Mouse (Mus musculus) neural tube, embryonic 13.5 days (tissue): Measurements from ENCODE around the gene Amigo3. TPM values are rescaled to one million over a fixed set of nuclear protein-coding genes. Genes with fewer than 3 reads are reported as not detected.

Source experiments
- ATAC-seq: fragments of 200-750 bp; cut with Nextera tagmentation; 2 replicates; pipeline ENCODE4 v1.8.0; 2017; ENCODE audit warnings: low read depth, mild to moderate bottlenecking, moderate TSS enrichment, moderate library complexity
- H3K27ac ChIP-seq: fragments of 300-500 bp; sonication (generic); replicated peaks from 2 replicates; pipeline ENCODE4 v1.5.1; 2015; ENCODE audit warnings: moderate library complexity, mild to moderate bottlenecking, inconsistent platforms
- H3K27me3 ChIP-seq: fragments of 300-500 bp; sonication (generic); 2 replicates; pipeline ENCODE4 v1.6.1; 2015; ENCODE audit warnings: mild to moderate bottlenecking, inconsistent platforms
- H3K36me3 ChIP-seq: fragments of 300-500 bp; sonication (generic); 2 replicates; pipeline ENCODE4 v1.6.1; 2015; ENCODE audit warnings: mild to moderate bottlenecking, inconsistent platforms
- H3K4me1 ChIP-seq: fragments of 300-500 bp; sonication (generic); replicated peaks from 2 replicates; pipeline ENCODE4 v1.6.1; 2015; ENCODE audit warnings: inconsistent platforms
- H3K4me2 ChIP-seq: fragments of 300-500 bp; sonication (generic); 2 replicates; pipeline ENCODE4 v1.6.1; 2015; ENCODE audit warnings: inconsistent platforms, mild to moderate bottlenecking, moderate library complexity
- H3K4me3 ChIP-seq: fragments of 300-500 bp; sonication (generic); 2 replicates; pipeline ENCODE4 v1.5.1; 2015; ENCODE audit warnings: mild to moderate bottlenecking, inconsistent platforms
- H3K9ac ChIP-seq: fragments of 300-500 bp; sonication (generic); 2 replicates; pipeline ENCODE4 v1.6.1; 2015; ENCODE audit warnings: moderate library complexity, mild to moderate bottlenecking, inconsistent platforms
- H3K9me3 ChIP-seq: fragments of 300-500 bp; sonication (generic); 2 replicates; pipeline ENCODE4 v1.6.1; 2016; ENCODE audit warnings: inconsistent platforms
- WGBS: fragments of 180-500 bp; shearing (Covaris S2); methylation state at CpG from one replicate; pipeline ENCODE4 v1.1.7; 2015; 5-methylcytosine and 5-hydroxymethylcytosine counted together
- polyA plus RNA-seq: library from polyadenylated mRNA; unstranded; fragments of >200 nt; fragmentation: Nextera tagmentation; extraction: Ambion mirVana; gene quantifications from 2 replicates; pipeline ENCODE4 v1.2.1, GENCODE M21; 2015

The Amigo3 gene
- polyA plus RNA-seq, 1 experiment from 2014 or later: 3.0 TPM

DNA sequence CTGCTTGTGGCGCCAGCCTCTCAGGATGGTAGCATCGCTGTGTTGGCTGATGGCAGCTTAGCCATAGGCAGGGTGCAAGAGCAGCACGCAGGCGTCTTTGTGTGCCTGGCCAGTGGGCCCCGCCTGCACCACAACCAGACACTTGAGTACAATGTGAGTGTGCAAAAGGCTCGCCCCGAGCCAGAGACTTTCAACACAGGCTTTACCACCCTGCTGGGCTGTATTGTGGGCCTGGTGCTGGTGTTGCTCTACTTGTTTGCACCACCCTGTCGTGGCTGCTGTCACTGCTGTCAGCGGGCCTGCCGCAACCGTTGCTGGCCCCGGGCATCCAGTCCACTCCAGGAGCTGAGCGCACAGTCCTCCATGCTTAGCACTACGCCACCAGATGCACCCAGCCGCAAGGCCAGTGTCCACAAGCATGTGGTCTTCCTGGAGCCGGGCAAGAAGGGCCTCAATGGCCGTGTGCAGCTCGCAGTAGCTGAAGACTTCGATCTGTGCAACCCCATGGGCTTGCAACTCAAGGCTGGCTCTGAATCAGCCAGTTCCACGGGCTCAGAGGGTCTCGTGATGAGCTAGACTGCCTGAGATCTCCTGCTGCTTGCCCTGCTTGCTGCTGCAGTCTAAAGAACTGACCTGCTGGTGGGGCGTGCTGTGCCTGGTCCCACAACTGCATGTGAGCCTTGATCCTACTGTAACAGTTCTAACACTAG lies 1.5 kb downstream of the Amigo3 start:
- H3K4me3 ChIP-seq: no peak overlapping the region
- 92% methylated on average over 22 of the region's 22 CpGs for WGBS
- H3K27ac ChIP-seq: no peak overlapping the region
- H3K27me3 ChIP-seq: no peaks in the 10 kb centered on the region
- H3K4me1 ChIP-seq: peaks cover 23% of the 10 kb centered on the region
- no peaks in the 10 kb centered on the region for H3K9me3 ChIP-seq
- H3K4me2 ChIP-seq: no peak overlapping the region
- H3K36me3 ChIP-seq: peaks cover 81% of the 10 kb centered on the region
- ATAC-seq: no peak
- H3K9ac ChIP-seq: no peak overlapping the region

GRCm38 (mm10) chr9:108055061-108055460 lies 2.1 kb downstream of the Amigo3 start:
- peaks cover 86% of the 10 kb centered on the region for H3K36me3 ChIP-seq

DNA sequence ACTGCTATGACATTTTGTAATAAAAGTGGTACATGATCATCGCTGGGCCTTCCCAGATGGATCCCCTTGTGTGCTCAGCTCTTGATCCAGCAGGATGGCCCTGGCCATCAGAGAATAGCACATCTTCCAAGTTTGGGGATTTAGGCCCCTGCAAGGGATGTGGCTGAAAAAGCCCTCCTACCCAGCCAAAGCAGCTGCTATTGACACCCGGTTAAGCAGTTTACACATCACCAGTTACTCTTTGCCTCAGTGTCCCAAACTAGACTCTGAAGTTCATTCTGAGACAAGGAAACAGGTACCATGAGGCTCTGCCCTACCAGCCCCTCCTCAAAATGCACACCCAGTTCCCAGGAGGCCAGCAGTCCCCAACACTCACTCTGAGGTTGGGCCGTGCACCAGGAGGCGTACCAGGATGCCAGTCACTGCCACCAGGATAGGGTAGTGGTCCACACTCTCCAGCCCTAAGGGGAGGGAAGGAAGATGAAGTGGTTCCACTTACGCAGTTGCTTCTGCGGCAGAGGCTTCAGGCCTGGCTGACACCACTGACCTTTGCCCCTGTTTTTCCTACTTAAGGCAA lies 2.8 kb downstream of the Amigo3 start:
- peaks cover 87% of the 10 kb centered on the region for H3K36me3 ChIP-seq
- ATAC-seq: no peak

More at GRCm38 (mm10) chr9:108055061-108055460, 2.1 kb downstream of the Amigo3 start:
- Histone ChIP-seq H3K4me1 (peaks cover 18% of the 10 kb centered on the region), H3K27ac (no peak overlapping the region), H3K4me2 (no peak overlapping the region), H3K4me3 (no peak overlapping the region), H3K9me3 (no peaks in the 10 kb centered on the region), H3K27me3 (no peaks in the 10 kb centered on the region), H3K9ac (no peak overlapping the region)
- WGBS: 90% methylated on average over 1 of the region's 1 CpGs
- no peak for ATAC-seq

GRCm38 (mm10) chr9:108056361-108057261 lies 3.7 kb downstream of the Amigo3 start:
- H3K9ac ChIP-seq: no peak overlapping the region
- WGBS: 86% methylated on average over 28 of the region's 28 CpGs
- H3K36me3 ChIP-seq: peaks cover 84% of the 10 kb centered on the region
- peaks cover 11% of the 10 kb centered on the region for H3K4me1 ChIP-seq
- H3K27ac ChIP-seq: no peak overlapping the region
- H3K4me2 ChIP-seq: no peak overlapping the region
- H3K9me3 ChIP-seq: no peaks in the 10 kb centered on the region
- no peak for ATAC-seq
- H3K4me3 ChIP-seq: no peak overlapping the region
- no peaks in the 10 kb centered on the region for H3K27me3 ChIP-seq

More for the DNA sequence above, 2.8 kb downstream of the Amigo3 start:
- no peak overlapping the region for H3K27ac ChIP-seq
- H3K4me2 ChIP-seq: no peak overlapping the region
- peaks cover 11% of the 10 kb centered on the region for H3K4me1 ChIP-seq
- no peak overlapping the region for H3K4me3 ChIP-seq
- H3K9me3 ChIP-seq: no peaks in the 10 kb centered on the region
- 90% methylated on average over 6 of the region's 6 CpGs for WGBS
- no peaks in the 10 kb centered on the region for H3K27me3 ChIP-seq
- no peak overlapping the region for H3K9ac ChIP-seq

- Histone ChIP-seq H3K27ac (no peak overlapping the region), H3K27me3 (no peaks in the 10 kb centered on the region), H3K9me3 (no peaks in the 10 kb centered on the region), H3K36me3 (peaks cover 84% of the 10 kb centered on the region), H3K9ac (no peak overlapping the region), H3K4me3 (no peak overlapping the region), H3K4me1 (peaks cover 15% of the 10 kb centered on the region), H3K4me2 (no peak overlapping the region)
- ATAC-seq: no peak
- WGBS: 92% methylated on average over 5 of the region's 5 CpGs
Measured at GRCm38 (mm10) chr9:108057262-108057562, 4.3 kb downstream of the Amigo3 start.

DNA sequence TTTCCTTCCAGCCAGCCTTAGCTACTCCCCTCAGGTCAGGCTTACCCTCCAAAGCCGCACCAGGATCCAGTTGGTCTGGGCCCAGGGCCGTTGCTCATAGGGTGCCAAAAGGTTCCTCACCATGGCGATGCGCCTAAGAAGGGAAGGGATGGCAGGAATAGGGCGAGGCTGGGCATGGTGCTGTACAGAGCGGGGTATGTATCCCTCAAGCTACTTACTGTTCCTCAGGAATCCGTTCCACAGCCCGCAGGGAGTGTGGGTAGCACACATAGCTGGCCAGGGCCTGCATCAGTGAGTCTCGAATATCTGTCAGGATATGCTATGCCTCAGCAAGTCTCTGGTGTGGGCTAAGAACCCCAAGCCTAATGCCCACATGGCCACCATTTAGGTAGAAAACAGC lies 5.3 kb downstream of the Amigo3 start:
- Histone ChIP-seq H3K9ac (no peak overlapping the region), H3K4me1 (peaks cover 6% of the 10 kb centered on the region; the same call in 1 of the 2 replicates), H3K36me3 (peaks cover 92% of the 10 kb centered on the region), H3K9me3 (no peaks in the 10 kb centered on the region), H3K4me3 (no peak overlapping the region), H3K27me3 (no peaks in the 10 kb centered on the region), H3K27ac (no peak overlapping the region), H3K4me2 (no peak overlapping the region)
- WGBS: 94% methylated on average over 9 of the region's 9 CpGs
- ATAC-seq: no peak

DNA sequence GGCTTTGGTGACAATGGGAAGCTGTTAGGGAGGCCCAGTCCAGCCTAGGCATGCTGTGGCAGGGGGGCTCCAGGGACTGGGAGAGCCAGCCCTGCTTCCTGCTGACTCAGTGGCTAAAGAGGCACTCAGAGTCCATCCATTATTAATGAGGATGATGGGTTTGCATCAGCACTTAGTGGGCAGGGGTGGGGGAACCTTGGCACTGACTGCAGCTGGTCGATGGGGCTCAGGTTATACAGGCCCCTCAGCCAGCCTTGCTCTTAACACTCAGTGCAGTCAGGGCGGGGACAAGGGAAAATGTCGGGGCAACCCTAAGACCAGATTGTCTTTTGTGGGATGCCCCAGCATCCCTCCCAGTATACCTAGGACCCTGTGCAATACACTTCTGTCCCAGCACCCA lies 9.2 kb downstream of the Amigo3 start:
- Histone ChIP-seq H3K4me2 (no peak overlapping the region), H3K9me3 (no peaks in the 10 kb centered on the region), H3K4me1 (peaks cover 5% of the 10 kb centered on the region; the same call in 1 of the 2 replicates), H3K4me3 (no peak overlapping the region), H3K27ac (peak overlapping the region; percentile 61; the same call in 1 of the 2 replicates), H3K9ac (0 out of 2 replicates have a peak overlapping the region, but pooled peaks have one; percentile 8), H3K36me3 (peaks cover 75% of the 10 kb centered on the region), H3K27me3 (no peaks in the 10 kb centered on the region)
- 79% methylated on average over 3 of the region's 3 CpGs for WGBS
- peak; percentile 58 for ATAC-seq

DNA sequence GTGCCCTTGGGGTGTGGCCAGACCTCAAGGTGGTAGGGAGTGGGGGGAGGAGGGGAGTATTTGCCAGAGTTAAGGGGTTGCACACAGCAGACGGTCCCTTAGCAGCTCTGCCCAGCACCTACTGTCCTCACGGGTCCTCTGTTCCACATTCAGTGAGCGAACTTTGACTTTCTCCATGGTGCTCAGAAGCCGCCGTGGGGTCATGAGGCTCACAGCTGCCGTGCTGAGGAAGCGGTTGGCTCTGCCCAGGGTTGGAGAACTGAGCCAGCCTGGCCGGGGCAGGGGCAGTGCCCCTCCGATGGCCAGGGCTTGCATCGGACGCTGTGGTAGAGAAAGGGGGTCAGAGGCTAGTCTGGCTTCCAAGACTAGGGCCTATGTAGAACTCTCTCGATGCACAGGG lies 10.4 kb downstream of the Amigo3 start:
- no peaks in the 10 kb centered on the region for H3K27me3 ChIP-seq
- peak overlapping the region; percentile 52; the same call in 1 of the 2 replicates for H3K27ac ChIP-seq
- no peak for ATAC-seq
- H3K36me3 ChIP-seq: peaks cover 63% of the 10 kb centered on the region
- H3K4me2 ChIP-seq: no peak overlapping the region
- H3K9me3 ChIP-seq: no peaks in the 10 kb centered on the region
- no peak overlapping the region for H3K4me3 ChIP-seq
- 0 out of 2 replicates have a peak overlapping the region, but pooled peaks have one; percentile 8 for H3K9ac ChIP-seq
- peaks cover 8% of the 10 kb centered on the region; the same call in 1 of the 2 replicates for H3K4me1 ChIP-seq
- 87% methylated on average over 12 of the region's 12 CpGs for WGBS

GRCm38 (mm10) chr9:108065491-108066011 lies 12.6 kb downstream of the Amigo3 start:
- peak; percentile 45; the same call in 1 of the 2 replicates for ATAC-seq
- Histone ChIP-seq H3K4me1 (peaks cover 8% of the 10 kb centered on the region; the same call in 1 of the 2 replicates), H3K4me3 (no peak overlapping the region), H3K27ac (no peak overlapping the region), H3K9me3 (no peaks in the 10 kb centered on the region), H3K36me3 (peaks cover 62% of the 10 kb centered on the region), H3K27me3 (no peaks in the 10 kb centered on the region), H3K9ac (0 out of 2 replicates have a peak overlapping the region, but pooled peaks have one; percentile 8), H3K4me2 (no peak overlapping the region)
- 52% methylated on average over 5 of the region's 5 CpGs for WGBS

DNA sequence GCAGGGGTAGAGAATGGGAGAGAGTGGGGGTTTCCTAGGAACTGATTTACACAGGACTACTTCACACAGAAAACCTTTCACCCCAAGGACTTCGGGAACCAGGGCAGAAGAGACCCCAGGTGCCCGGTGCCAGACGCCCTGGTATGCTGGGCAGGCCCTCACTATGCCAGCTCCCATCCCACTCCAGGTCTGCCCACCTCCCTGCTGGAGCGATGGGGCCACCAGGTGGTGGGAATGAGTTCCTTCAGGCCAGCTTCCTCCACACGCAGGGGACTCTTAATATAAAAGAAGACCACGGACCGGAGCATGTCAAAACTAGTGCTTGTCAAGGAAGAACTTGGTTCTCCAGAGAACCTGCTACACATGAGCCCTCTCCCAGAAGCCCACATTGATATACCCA lies 14.2 kb downstream of the Amigo3 start:
- Histone ChIP-seq H3K9ac (no peak overlapping the region), H3K36me3 (peaks cover 59% of the 10 kb centered on the region), H3K4me3 (no peak overlapping the region), H3K27me3 (no peaks in the 10 kb centered on the region), H3K27ac (no peak overlapping the region), H3K4me1 (0 out of 2 replicates have a peak, but pooled peaks cover 4% of the 10 kb centered on the region), H3K9me3 (no peaks in the 10 kb centered on the region), H3K4me2 (no peak overlapping the region)
- ATAC-seq: no peak
- WGBS: 81% methylated on average over 7 of the region's 7 CpGs

- WGBS: 21% methylated on average over 8 of the region's 8 CpGs
- peak; percentile 57; the same call in 1 of the 2 replicates for ATAC-seq
- no peaks in the 10 kb centered on the region for H3K9me3 ChIP-seq
- H3K36me3 ChIP-seq: peaks cover 56% of the 10 kb centered on the region
- no peaks in the 10 kb centered on the region for H3K27me3 ChIP-seq
- no peak overlapping the region for H3K4me2 ChIP-seq
- H3K9ac ChIP-seq: no peak overlapping the region
- H3K27ac ChIP-seq: no peak overlapping the region
- H3K4me3 ChIP-seq: no peak overlapping the region
- H3K4me1 ChIP-seq: 0 out of 2 replicates have a peak, but pooled peaks cover 3% of the 10 kb centered on the region
Measured at GRCm38 (mm10) chr9:108067900-108068299, 14.9 kb downstream of the Amigo3 start.
